Mouse (Mus musculus): ENCODE data around the gene Qrich1. TPM values are rescaled to one million over a fixed set of nuclear protein-coding genes. Genes with fewer than 3 reads are reported as not detected.
A peak's percentile ranks its signal among the peaks of the same experiment; 100 is the strongest.

Gene Qrich1
- polyA plus RNA-seq, 1 experiment from 2014 or later: 129 TPM

- H3K4me1 ChIP-seq: peaks cover 71% of the 10 kb centered on the region
- H3K36me3 ChIP-seq: peaks cover 60% of the 10 kb centered on the region
- DNase-seq (ENCODE audit: low spot score): peak; percentile 70
- H3K9me3 ChIP-seq: no peaks in the 10 kb centered on the region
- WGBS: 91% methylated on average over 16 of the region's 16 CpGs
- H3K27ac ChIP-seq: no peak overlapping the region
- no peak overlapping the region for H3K4me3 ChIP-seq
- no peaks in the 10 kb centered on the region for H3K27me3 ChIP-seq (ENCODE audit: insufficient read depth, poor library complexity, severe bottlenecking)
Measured at GRCm38 (mm10) chr9:108571401-108571973, 54.9 kb downstream of the Qrich1 start.

- WGBS: 92% methylated on average over 10 of the region's 10 CpGs
- Histone ChIP-seq H3K27ac (no peak overlapping the region), H3K4me1 (peaks cover 77% of the 10 kb centered on the region), H3K27me3 (ENCODE audit: insufficient read depth, poor library complexity, severe bottlenecking) (no peaks in the 10 kb centered on the region), H3K9me3 (no peaks in the 10 kb centered on the region), H3K4me3 (no peak overlapping the region), H3K36me3 (peaks cover 61% of the 10 kb centered on the region)
- peak; percentile 69 for DNase-seq (ENCODE audit: low spot score)
Measured at GRCm38 (mm10) chr9:108572321-108572720, 55.7 kb downstream of the Qrich1 start.

- Histone ChIP-seq H3K36me3 (peaks cover 61% of the 10 kb centered on the region), H3K9me3 (no peaks in the 10 kb centered on the region), H3K27ac (peak overlapping the region; percentile 31; the same call in 1 of the 2 replicates), H3K4me3 (0 out of 2 replicates have a peak overlapping the region, but pooled peaks have one; percentile 3), H3K4me1 (peaks cover 73% of the 10 kb centered on the region), H3K27me3 (ENCODE audit: insufficient read depth, poor library complexity, severe bottlenecking) (no peaks in the 10 kb centered on the region)
- WGBS: 47% methylated on average over 26 of the region's 26 CpGs
- DNase-seq (ENCODE audit: low spot score): no peak
Measured at GRCm38 (mm10) chr9:108573774-108574690, 57.4 kb downstream of the Qrich1 start.

GRCm38 (mm10) chr9:108574921-108575320 lies 58.3 kb downstream of the Qrich1 start:
- no peaks in the 10 kb centered on the region for H3K27me3 ChIP-seq (ENCODE audit: insufficient read depth, poor library complexity, severe bottlenecking)
- no peak overlapping the region for H3K27ac ChIP-seq
- H3K9me3 ChIP-seq: no peaks in the 10 kb centered on the region
- H3K36me3 ChIP-seq: peaks cover 61% of the 10 kb centered on the region
- H3K4me1 ChIP-seq: peaks cover 75% of the 10 kb centered on the region
- WGBS: 90% methylated on average over 12 of the region's 12 CpGs
- peak; percentile 76 for DNase-seq (ENCODE audit: low spot score)
- H3K4me3 ChIP-seq: no peak overlapping the region

- H3K4me3 ChIP-seq: no peak overlapping the region; the same call in 1 of the 2 replicates
- H3K27ac ChIP-seq: peak overlapping the region; percentile 23; the same call in 1 of the 2 replicates
- H3K36me3 ChIP-seq: peaks cover 65% of the 10 kb centered on the region
- no peaks in the 10 kb centered on the region for H3K27me3 ChIP-seq (ENCODE audit: insufficient read depth, poor library complexity, severe bottlenecking)
- H3K4me1 ChIP-seq: peaks cover 70% of the 10 kb centered on the region
- H3K9me3 ChIP-seq: no peaks in the 10 kb centered on the region
- peak; percentile 73 for DNase-seq (ENCODE audit: low spot score)
- WGBS: 89% methylated on average over 37 of the region's 37 CpGs
Measured at GRCm38 (mm10) chr9:108575321-108576297, 59.0 kb downstream of the Qrich1 start.

- DNase-seq (ENCODE audit: low spot score): no peak
- H3K4me3 ChIP-seq: peak overlapping the region; percentile 82
- H3K36me3 ChIP-seq: peaks cover 63% of the 10 kb centered on the region
- H3K27ac ChIP-seq: no peak overlapping the region
- 66% methylated on average over 6 of the region's 6 CpGs for WGBS
- H3K4me1 ChIP-seq: peaks cover 66% of the 10 kb centered on the region
- H3K27me3 ChIP-seq (ENCODE audit: insufficient read depth, poor library complexity, severe bottlenecking): no peaks in the 10 kb centered on the region
- no peaks in the 10 kb centered on the region for H3K9me3 ChIP-seq
Measured at GRCm38 (mm10) chr9:108577025-108577424, 60.4 kb downstream of the Qrich1 start.

- Histone ChIP-seq H3K9me3 (no peaks in the 10 kb centered on the region), H3K36me3 (peaks cover 55% of the 10 kb centered on the region), H3K27ac (peak overlapping the region; percentile 97), H3K27me3 (ENCODE audit: insufficient read depth, poor library complexity, severe bottlenecking) (no peaks in the 10 kb centered on the region), H3K4me3 (peak overlapping the region; percentile 82), H3K4me1 (peaks cover 71% of the 10 kb centered on the region)
- no peak for DNase-seq (ENCODE audit: low spot score)
- WGBS: 1% methylated on average over 24 of the region's 24 CpGs
Measured at GRCm38 (mm10) chr9:108577934-108578544, 61.4 kb downstream of the Qrich1 start.

GRCm38 (mm10) chr9:108578545-108579343 lies 62.1 kb downstream of the Qrich1 start, which contains the start of gene Wdr6:
TSS of gene Wdr6 (minus strand) at chr9:108578739.
- WGBS: 5% methylated on average over 51 of the region's 51 CpGs
- Histone ChIP-seq H3K4me3 (peak within 1 kb of the TSS; percentile 82), H3K27ac (peak within 1 kb of the TSS; percentile 97), H3K36me3 (peaks cover 48% of the 10 kb centered on the region), H3K4me1 (peaks cover 71% of the 10 kb centered on the region), H3K27me3 (ENCODE audit: insufficient read depth, poor library complexity, severe bottlenecking) (no peaks in the 10 kb centered on the region), H3K9me3 (no peaks in the 10 kb centered on the region)
- DNase-seq (ENCODE audit: low spot score): peak; percentile 99

GRCm38 (mm10) chr9:108579344-108579690 lies 62.7 kb downstream of the Qrich1 start:
- 46% methylated on average over 5 of the region's 5 CpGs for WGBS

GRCm38 (mm10) chr9:108587571-108588180 lies 71.1 kb downstream of the Qrich1 start:
- 1% methylated on average over 14 of the region's 14 CpGs for WGBS
- Histone ChIP-seq H3K36me3 (peaks cover 3% of the 10 kb centered on the region), H3K4me3 (peak overlapping the region; percentile 54), H3K4me1 (peaks cover 51% of the 10 kb centered on the region), H3K27ac (peak overlapping the region; percentile 92), H3K9me3 (no peaks in the 10 kb centered on the region), H3K27me3 (ENCODE audit: insufficient read depth, poor library complexity, severe bottlenecking) (no peaks in the 10 kb centered on the region)
- peak; percentile 97 for DNase-seq (ENCODE audit: low spot score)

More at GRCm38 (mm10) chr9:108579344-108579690, 62.7 kb downstream of the Qrich1 start:
- DNase-seq (ENCODE audit: low spot score): no peak
- Histone ChIP-seq H3K4me1 (peaks cover 66% of the 10 kb centered on the region), H3K9me3 (no peaks in the 10 kb centered on the region), H3K27me3 (ENCODE audit: insufficient read depth, poor library complexity, severe bottlenecking) (no peaks in the 10 kb centered on the region), H3K27ac (peak overlapping the region; percentile 97), H3K4me3 (peak overlapping the region; percentile 82), H3K36me3 (peaks cover 42% of the 10 kb centered on the region)

GRCm38 (mm10) chr9:108589229-108589628 lies 72.6 kb downstream of the Qrich1 start:
- Histone ChIP-seq H3K4me3 (no peak overlapping the region), H3K36me3 (peaks cover 6% of the 10 kb centered on the region), H3K27me3 (ENCODE audit: insufficient read depth, poor library complexity, severe bottlenecking) (no peaks in the 10 kb centered on the region), H3K27ac (peak overlapping the region; percentile 92), H3K9me3 (no peaks in the 10 kb centered on the region), H3K4me1 (peaks cover 46% of the 10 kb centered on the region)
- DNase-seq (ENCODE audit: low spot score): no peak
- 71% methylated on average over 5 of the region's 5 CpGs for WGBS

Measured in heart, embryonic 10.5 days (tissue).